Mouse (Mus musculus) CD4-positive, CD25-positive, alpha-beta regulatory T cell, adult 4 months (primary cell): ENCODE measurements around the gene Anks1. TPM values are rescaled to one million over a fixed set of nuclear protein-coding genes. Genes with fewer than 3 reads are reported as not detected.
"Not testable (repeated sequence)": the region's sequence is repeated elsewhere in the genome, so short reads cannot be mapped to it uniquely, and the experiment has no call there.

Experiments
- ATAC-seq: one replicate; pipeline ENCODE4 v1.8.0; 2017
- polyA plus RNA-seq, 2 experiments: library from polyadenylated mRNA; unstranded; fragments of 100-300 nt; shearing (Covaris generic); gene quantifications; one replicate each; pipeline ENCODE4 v1.2.1; 2017

Anks1 gene
- polyA plus RNA-seq, 2 experiments from 2014 or later: 3.7 to 4.7 TPM

DNA sequence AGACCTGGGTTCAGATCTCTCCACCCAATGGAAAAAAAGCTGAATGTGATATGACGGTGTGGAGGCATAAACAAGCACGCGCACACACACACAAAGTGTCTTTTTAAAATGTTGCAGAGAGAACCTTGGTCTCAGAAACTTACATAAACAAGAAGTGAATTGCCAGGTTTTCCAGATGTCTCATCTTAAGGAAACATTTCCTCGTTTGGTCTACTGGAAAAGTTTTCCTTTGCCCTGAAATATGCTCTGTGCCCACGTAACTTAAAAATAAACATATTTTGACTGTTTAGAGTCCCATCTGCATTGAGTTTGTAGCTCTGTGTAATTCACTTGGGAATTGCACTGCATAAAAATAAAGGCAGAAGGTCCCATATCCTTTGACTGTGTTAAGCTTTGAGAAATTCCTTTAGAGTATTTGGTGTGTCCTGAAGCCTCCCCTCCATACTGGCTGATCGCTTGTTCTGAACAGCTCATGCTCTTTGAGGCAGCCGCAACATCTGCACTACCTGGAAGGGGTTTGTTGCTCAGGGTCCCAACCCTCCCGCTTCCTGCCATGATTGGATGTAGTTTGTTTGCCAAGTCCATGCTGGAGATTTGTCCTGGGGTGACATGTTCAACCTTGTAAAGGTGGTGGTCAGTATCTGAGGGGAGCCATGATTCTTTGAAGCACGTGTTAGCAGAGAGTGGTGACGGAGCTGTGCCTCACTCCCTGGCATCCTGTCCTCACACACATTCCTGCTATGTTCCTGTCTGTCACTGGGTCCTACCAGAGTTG is 25.2 kb downstream of the Anks1 start:
- ATAC-seq: no peak

DNA sequence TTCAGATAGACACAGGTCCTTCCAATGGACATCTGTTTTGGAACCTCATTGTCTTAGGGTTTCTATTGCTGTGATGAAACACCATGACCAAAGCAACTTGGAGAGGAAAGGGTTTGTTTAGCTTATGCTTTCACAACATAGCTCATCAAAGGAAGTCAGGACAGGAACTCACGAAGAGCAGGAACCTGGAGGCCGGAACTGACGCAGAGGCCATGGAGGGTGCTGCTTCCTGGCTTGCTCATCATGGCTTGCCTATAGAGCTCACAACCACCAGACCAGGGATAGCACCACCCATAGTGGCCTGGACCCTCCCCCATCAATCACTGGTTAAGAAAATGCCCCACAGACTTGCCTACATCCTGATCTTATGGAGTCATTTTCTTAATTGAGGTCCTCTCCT is 26.0 kb downstream of the Anks1 start:
- no peak for ATAC-seq

DNA sequence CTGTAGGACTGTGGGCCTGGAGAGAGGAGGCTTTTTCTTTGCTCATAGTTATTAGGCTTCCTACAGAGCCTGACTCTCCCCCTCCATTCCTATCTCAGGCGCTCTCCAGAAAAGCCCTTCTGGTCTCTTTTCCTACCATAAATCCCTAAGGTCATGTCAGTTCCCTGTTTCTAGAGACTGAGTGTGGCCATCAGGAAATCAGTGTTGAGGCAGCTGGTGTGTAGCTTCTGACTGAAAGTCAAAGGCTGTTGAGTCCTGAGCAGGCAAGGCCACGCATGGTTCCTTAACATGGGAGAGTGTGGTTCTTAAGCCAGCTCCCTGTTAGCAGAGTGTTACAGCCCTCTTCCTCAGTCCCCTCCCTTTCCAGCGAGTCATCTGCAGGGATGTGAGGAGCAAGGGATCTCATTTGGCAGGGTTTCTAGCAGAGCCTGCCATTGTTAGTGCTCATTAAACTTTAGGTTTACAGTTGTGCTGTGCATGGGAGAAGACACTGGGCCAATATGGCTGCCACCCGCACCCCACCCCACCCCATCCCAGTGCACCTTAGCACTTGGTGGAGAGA is 28.0 kb downstream of the Anks1 start:
- ATAC-seq: no peak

DNA sequence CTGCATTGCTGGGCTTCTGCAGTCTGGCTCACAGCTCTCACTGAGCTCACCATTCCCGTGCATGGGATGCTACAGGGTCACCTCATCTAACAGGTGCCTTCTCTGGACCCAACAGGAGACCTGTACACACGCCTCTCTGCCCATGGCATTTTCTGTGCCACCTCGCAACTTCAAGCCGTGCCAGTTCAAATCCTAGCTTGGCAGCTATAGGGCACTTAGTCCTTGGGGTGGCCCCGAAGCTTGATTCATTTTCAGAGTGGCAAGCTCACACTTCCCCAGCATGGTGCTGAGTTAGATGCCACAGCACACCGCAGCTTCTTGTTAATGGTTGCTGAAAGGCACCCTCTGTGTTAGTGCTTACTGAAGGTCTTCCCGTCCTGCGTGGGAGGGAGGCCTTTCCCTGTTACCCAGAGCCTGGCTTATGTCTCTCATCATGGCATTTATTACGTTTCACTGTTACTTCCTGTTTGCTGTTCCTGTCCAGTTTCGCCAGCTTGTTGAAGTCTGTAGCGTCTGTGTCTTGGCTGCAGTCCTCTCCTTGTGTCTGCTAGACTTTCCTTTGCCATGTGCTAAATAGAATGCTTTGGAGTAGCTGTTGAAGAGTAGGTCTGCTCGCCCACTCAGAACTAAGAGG is 29.1 kb downstream of the Anks1 start:
- no peak for ATAC-seq

DNA sequence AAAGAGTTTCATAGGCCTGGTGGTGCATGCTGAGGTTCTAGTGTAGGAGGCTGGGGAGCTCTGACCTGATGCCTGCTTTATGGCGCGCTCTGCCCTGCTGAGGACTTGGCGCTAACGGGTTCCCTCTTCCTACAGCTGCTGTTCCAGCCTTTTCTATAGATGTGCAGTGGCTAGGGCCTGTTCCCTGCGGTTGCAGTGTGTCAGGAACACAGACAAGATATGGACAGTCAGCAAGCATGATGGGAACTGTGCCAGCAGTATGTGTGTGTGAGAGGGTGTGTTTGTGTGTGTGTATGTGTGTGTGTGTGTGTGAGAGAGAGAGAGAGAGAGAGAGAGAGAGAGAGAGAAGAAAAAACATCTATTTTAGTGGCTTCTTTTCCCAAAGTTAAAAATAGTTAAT is 29.9 kb downstream of the Anks1 start:
- no peak for ATAC-seq

DNA sequence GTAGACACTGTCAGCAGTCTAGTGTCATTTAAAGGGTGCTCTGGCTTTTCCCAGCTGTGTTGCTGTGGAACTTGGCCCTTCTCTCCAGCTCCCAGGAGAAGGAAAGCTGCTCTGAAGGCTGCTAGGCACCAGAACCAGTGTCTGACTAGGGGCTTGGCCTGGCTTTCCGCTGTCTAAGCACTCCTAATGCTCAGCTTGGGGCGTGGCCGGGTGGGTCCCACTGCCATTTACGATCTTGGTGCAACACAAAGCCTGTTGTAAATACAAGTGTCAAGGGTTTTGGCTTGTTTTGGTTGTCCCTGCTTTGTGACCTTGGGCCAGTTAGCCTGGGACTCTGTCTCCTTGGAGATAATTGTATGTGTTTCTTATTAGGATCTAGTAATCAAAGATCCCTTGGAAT is 31.2 kb downstream of the Anks1 start:
- no peak for ATAC-seq

DNA sequence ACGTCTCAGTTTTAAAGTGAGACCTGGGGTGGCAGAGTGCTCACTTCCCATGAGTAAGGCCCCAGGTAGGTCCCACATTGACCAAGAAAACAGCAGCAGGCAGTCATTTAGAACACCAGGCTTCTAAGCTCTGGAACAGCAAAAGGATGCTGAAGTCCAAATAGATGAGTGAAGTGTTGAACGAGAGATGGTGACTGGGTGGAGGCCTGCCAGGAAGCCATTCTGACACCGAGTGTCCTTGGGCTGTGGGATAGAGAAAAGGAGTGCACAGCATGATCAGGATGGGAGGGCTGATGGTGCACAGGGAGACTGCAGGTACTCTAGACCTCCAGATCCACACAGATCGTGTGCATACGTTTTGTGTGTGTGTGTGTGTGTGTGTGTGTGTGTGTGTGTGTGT is 32.1 kb downstream of the Anks1 start:
- no peak for ATAC-seq

DNA sequence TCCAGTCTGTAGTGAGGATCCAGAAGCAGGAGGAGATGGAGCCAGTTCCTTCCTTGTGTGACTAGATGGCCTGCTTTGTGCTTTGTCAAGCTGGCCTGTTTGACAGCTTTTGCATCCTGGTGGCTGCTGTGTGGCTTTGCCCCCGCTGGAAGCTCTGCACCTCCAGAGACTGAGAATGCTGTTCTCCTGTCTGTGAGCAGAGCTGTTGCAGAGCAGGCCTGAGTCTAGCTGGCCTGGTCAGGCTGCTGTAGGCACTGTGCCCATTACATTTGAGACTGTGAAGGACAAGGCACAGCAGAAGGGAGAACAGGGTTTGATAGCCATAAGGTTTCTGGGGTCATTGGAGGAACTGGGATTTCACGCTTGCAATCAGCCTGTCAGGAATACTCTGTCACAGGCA is 32.6 kb downstream of the Anks1 start:
- no peak for ATAC-seq

DNA sequence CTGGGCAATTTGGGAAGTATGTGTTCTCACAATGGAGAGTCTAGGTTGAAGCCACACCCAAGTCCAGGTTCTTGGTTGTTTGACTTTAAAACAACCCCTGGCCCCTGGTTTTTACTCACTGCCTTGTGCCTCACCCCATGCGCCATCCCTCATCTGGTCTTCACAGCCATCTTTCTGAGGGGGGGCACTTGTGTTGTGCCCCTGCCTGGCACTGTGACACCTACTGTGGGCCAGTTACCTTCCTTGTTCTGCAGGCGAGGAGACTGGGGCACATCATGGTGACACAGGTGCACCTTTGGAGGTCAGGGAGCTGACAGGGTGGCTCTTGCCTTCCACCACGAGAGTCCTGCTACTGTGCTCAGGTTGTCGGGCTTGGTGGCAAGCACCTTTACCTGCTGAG is 33.0 kb downstream of the Anks1 start:
- ATAC-seq: no peak

DNA sequence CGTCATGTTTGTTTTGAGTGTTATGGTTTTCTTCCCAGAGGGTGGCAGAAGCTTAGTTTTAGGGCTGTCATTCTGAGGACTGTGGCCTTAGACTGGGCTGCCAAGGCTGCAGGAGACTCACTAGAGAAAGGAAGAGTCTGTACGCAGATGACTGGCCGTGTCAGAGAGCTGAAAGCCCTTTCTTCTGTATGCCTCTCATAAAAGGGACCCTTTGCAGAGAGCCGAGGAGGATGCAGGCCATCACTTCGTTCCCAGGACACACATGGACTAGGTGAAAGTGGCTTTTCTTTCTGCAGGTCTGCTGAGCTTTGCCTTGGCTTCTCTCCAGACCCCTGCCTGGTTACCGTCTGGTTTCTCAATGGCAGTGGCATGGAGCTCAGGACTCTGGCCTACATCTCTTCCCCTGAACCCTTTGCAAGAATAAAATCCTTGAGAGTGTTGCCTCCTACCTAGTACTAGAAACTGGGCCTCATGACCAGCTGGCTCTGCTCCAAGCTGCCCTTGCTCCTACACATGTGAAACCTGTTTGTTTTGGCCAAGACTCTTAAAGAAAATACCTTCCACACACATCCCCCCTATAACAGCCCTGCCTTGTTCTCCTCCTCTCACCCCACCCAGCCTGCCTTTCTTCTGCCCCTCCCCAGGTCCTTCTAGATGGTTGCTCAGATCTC is 36.6 kb downstream of the Anks1 start:
- no peak for ATAC-seq

DNA sequence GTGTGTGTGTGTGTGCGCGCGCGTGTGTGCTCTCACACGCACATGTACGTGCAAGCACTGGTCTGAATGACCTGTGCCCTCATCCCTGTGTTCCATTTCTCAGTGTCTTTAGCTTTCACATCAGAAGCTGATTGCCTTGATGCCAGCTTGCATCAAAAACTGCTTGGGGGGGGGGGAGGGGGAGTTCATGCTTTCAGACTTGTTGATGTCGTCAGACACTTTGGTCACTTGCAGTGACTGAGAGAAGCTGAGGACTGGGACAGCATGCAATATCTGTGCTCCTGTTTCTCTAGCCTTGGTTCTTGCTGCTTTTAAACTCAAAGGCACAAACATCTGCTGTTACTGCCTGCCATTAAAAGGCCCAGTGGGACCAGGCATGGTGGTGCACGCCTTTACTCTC is 37.3 kb downstream of the Anks1 start:
- no peak for ATAC-seq

DNA sequence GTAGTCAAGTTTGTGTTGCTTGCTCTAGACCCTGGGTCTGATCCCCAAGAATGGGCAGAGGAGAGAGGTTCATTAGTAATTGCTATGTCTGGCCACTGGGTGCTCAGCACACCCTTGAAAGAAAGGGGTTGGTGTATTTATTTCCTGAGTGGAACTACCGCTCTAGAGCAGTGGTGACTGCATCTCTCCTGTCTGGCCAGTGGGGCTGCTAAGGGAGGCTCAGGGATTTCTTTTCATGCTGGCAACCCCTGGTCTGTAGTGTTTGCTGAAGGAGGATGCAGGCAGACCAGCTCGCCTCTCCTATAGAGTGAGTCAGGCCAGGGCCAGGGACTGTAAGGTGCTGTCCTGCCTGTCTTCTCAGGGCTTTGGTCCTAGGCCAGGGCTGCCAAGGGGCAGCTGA is 38.0 kb downstream of the Anks1 start:
- ATAC-seq: no peak

DNA sequence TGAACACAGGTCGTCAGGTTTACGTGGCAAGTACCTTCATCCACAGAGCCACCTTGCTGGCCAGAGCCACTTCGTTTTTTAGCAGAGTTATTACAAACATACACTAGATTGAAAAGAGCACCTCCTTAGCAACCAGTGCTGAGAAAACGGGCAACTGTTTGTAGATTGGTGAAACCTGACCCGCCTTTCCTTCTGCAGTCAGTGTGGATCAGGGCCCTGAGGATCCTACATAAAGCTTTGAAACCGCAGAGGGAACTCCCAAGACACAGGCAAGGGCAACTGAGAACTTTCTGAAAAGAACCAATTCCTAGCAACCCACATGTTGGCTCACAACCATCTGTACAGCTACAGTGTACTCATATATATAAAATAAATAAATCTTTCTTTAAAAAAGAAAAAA is 44.0 kb downstream of the Anks1 start:
- ATAC-seq: no peak

DNA sequence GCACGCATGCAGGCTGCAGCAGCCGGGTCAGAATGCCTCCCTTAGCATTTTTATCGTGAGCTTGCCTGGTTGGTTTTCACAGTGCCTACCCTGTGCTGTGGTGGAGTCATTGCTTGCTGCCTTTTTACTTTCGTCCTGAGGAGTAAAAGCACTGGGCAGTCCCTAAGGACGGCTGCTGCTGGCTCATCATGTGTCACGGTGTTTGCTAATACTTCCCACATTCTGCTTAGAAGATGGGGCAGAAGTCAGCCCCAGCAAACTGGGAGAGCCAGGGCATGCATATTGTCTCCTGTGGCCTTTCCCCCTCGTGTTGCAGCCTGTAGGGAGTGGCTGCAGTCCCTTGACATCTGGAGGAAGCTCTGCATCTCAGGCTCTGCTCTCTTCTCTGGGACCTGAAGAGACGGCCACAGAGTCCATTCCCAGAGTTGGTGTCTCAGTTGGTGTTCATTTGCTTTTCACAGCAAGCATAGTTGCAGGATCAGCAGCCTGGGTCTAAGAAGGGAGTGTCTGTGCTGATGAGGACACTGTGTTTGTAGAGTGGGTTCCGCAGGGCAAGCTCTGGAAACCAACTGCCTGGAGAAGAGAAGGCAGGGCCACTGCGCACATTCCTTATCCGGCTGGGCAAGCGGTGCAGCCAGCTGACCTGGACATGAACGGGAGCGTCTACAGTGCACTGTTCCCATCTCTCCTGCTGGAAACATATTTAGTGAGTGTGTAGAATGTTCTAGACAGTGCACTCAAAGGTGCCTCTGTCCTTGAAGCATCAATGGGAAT is 45.7 kb downstream of the Anks1 start:
- ATAC-seq: no peak

DNA sequence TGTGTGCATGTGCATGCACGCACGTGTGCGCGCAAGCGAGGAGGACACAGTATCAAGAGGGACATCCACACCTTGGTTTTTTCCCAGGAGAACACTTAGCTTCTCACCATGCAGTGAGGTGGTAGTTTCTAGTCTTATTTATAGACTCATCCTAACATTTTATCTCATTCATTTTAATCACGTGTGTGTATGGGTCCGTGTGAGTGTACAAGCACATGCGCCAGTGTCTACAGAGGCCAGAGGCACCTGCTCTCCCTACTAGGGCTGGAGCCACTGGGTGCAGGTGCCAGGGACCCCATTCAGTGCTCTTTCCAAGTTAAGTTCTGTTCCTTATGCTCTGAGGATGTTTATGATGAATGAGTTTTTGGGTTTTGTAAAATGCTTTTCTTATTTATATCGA is 48.5 kb downstream of the Anks1 start:
- ATAC-seq: no peak

DNA sequence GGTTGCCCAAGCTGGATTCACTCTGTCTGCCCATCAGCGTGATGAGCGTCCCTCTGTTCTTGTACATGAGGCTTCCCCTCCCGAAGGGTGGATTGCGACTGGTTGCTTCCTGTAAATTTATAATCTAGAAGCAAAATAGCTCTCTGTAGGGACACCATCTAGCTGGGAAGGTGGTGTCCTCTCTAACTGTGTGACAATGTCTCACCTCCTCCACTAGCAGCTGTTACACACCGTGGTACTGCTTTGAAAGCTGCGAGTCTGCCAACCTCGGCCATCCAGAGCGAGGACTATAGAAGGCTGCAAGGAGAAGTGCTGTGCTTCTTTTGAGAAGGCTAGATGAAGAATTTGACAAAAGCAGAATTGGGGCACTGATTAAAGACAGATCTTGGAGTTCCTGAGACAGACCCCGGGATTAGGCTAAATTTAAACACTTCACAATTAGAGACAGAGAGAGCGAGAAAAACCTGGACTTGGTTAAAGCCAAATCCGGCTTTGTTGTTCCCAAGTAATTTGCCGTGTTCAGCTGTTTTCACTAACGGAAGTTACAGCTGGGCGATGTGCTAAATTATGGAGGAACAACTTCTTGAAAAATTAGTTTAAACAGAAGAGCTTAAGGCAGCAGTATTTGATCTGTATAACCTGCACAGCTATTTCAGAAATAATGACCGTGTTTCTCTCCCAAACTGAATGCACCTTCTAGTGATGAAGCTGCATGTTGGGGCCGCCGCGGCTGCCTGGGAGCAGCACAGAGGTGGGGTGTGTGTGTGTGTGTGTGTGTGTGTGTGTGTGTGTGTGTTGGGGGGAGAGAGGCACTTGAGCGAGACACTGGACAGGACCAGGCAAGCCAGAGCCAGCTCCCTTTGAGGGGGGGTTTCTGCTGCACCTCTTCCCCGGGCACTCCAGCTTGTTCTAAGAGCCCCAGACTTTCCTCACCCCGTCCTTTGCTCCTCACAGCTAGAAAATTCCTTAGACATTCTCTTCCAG is 51.3 kb downstream of the Anks1 start:
- no peak for ATAC-seq

DNA sequence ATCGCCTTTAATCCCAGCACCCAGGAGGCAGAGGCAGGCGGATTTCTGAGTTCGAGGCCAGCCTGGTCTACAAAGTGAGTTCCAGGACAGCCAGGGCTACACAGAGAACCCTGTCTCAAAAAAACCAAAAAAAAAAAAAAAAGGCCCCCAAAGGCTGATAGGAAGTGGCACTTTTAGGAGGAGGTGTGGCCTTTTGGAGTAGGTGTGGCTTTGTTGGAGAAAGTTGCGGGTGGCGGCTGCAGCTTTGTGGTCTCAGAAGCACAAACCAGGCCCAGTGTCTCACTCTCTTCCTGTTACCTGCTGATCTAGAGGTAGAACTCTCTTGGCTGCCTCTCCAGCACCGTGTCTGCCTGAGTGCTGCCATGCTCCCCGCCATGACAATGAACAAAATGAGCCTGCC is 54.0 kb downstream of the Anks1 start:
- ATAC-seq: not testable (repeated sequence)

DNA sequence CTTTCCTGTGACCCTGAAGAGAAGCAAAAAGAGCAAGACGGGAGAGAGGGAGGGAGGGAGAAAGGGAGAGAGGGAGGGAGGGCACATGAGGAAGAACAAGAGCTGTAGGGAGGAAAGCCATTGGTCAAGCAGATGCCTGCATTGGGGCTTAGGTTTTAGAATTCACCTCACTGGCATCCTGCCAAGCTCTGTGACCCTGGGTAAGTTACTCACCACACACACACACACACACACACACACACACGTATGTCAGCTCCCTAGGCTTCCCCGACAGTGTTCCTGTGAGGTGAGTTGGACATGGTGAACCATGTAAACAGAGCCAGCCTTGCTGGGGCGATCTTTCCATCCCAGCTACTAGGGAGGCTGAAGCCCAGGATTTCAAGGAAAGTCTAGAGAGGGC is 55.5 kb downstream of the Anks1 start:
- no peak for ATAC-seq

DNA sequence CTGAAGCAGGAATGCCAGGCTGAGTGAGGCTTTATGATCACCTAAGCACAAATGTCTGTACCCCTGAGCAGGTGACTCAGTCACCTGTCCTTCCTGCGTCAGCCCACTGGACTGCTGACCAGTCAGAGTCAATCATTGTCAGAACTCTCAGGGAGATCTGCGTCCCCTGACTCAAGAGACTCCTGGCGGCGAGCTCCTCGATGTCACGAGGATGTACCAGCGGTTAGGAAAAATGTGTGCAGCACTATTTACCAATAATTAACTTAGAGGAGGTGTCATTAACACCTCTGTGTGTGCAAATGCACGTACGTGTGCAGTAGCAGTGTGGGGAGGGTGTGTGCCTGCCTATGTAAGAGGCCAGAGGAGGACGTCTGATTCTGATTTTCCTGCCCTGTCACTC is 56.2 kb downstream of the Anks1 start:
- ATAC-seq: no peak

DNA sequence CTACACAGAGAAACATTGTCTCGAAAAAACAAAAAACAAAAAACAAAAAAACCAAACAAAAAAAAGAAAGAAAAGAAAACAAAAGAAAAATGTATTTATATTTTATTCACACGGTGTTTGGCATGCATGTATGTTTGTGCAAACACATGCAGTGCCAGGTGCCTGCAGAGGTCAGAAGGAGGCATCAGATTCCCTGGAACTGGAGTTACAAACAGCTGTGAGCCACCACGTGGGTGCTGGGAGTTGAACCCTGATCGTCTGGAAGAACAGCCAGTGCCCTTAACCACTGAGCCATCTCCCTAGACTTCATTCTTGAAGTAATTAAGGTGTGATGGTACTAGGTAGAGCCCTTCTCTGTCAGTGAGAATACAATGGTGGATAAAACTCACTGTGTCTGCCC is 57.0 kb downstream of the Anks1 start:
- no peak for ATAC-seq

DNA sequence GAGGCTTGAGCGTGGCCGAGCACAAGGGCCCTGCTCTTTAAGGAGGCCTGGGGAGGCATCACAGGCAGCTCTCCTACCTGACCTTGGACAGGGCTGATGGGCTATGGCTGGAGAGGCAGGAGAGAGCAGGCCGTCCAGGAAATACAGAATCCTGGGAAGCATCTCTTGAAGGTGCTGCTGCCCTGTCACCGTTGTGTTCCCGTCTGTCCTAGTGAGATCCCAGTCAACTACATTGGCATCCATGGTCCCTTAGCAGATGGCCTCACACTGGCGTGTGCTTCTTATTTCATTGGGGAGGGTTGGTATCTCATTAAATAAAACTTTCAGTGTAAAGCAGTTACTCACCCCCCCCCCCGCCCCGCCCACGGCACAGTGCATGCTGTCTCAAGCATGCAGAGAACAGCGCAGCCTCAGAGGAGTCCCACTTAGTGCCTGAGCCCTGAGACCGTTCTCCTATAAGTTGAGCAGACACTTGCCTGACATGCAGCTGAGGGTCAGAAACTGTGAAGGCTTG is 57.5 kb downstream of the Anks1 start:
- no peak for ATAC-seq

DNA sequence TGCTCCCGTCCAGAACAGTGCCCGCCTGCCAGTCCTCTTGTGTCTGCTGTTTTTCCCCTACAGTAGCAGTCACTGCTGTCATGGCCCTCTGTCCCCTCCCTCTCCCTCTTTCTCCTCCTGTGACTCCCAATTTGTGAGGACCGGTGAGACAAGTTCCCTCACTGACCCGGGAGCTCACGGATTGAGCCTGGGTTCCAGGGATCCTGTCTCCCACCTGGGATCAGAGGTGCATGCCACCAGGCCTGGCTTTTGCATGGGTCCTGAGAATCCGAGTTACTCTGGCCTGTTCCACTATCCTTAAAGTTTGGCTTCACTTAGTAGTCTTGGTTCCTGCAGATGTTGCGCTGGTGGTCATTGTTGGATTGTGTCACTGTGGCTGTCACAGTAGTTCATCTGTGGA is 58.4 kb downstream of the Anks1 start:
- ATAC-seq: no peak
